Mouse (Mus musculus): ENCODE data around the gene Tmem266. TPM values are rescaled to one million over a fixed set of nuclear protein-coding genes. Genes with fewer than 3 reads are reported as not detected.

Gene Tmem266
- total RNA-seq, 2 experiments from 2014 or later, result 5.0 to 6.7 TPM

GRCm38 (mm10) chr9:55332476-55332875, 5.8 kb downstream of the Tmem266 start:
- DNase-seq, result no peak

GRCm38 (mm10) chr9:55332949-55333348, 6.2 kb downstream of the Tmem266 start:
- peak; percentile 33 to 40 for DNase-seq

GRCm38 (mm10) chr9:55344165-55344564, 17.5 kb downstream of the Tmem266 start:
- no peak for DNase-seq

GRCm38 (mm10) chr9:55345332-55345731, 18.6 kb downstream of the Tmem266 start:
- DNase-seq, result no peak

- DNase-seq, result no peak
These were observed 22.0 kb downstream of the Tmem266 start for GRCm38 (mm10) chr9:55348664-55349063.

GRCm38 (mm10) chr9:55354686-55355085, 28.0 kb downstream of the Tmem266 start:
- no peak for DNase-seq

GRCm38 (mm10) chr9:55355270-55355834, 28.6 kb downstream of the Tmem266 start:
- no peak for DNase-seq

GRCm38 (mm10) chr9:55357164-55357563, 30.5 kb downstream of the Tmem266 start:
- no peak for DNase-seq

GRCm38 (mm10) chr9:55360372-55360771, 33.7 kb downstream of the Tmem266 start:
- no peak for DNase-seq

- DNase-seq, result no peak
These were observed 34.1 kb downstream of the Tmem266 start for GRCm38 (mm10) chr9:55360861-55361260.

- no peak for DNase-seq
These were observed 35.3 kb downstream of the Tmem266 start for GRCm38 (mm10) chr9:55361969-55362368.

GRCm38 (mm10) chr9:55363707-55364106, 37.0 kb downstream of the Tmem266 start:
- DNase-seq, result no peak

- no peak for DNase-seq
These were observed 41.3 kb downstream of the Tmem266 start for GRCm38 (mm10) chr9:55368011-55368410.

GRCm38 (mm10) chr9:55371908-55372307, 45.2 kb downstream of the Tmem266 start:
- DNase-seq, result no peak

- no peak for DNase-seq
These were observed 51.0 kb downstream of the Tmem266 start for GRCm38 (mm10) chr9:55377603-55378250.

- no peak for DNase-seq
These were observed 54.7 kb downstream of the Tmem266 start for GRCm38 (mm10) chr9:55381456-55381855.

GRCm38 (mm10) chr9:55382441-55382840, 55.7 kb downstream of the Tmem266 start:
- no peak for DNase-seq

GRCm38 (mm10) chr9:55386117-55386516, 59.4 kb downstream of the Tmem266 start:
- DNase-seq, result no peak

GRCm38 (mm10) chr9:55387862-55388505, 61.3 kb downstream of the Tmem266 start:
- no peak for DNase-seq

- DNase-seq, result peak; percentile 78 to 84
These were observed 65.4 kb downstream of the Tmem266 start for GRCm38 (mm10) chr9:55391909-55392658.

- no peak for DNase-seq
These were observed 68.9 kb downstream of the Tmem266 start for GRCm38 (mm10) chr9:55395650-55396049.

GRCm38 (mm10) chr9:55398985-55399554, 72.4 kb downstream of the Tmem266 start:
- no peak for DNase-seq

- no peak for DNase-seq
These were observed 75.6 kb downstream of the Tmem266 start for GRCm38 (mm10) chr9:55402276-55402675.
